ENCODE assay signal across 8 mouse cellular contexts in genomic region chr16:97357188-97357821, GRCm38 (mm10). TPM values are rescaled to one million over a fixed set of nuclear protein-coding genes. Genes with fewer than 3 reads are reported as not detected.
DNase-seq lines count a peak whose midpoint lies in the region; ATAC-seq and TF ChIP-seq lines count a peak whose summit lies in the region.

No protein-coding gene starts in this region.

- POLR2A ChIA-PET in Patski (lab: Charles Lee) = no interaction called here

- intact Hi-C loops in gastrocnemius, postnatal 36 days (cut with DNase I) = no loop called here
- intact Hi-C loops in left cerebral cortex, postnatal 14 days (cut with DNase I) = loop anchor here (10.0 kb wide), 1 partner anchor 57 kb away; no protein-coding TSS in a partner anchor

- no peak for TF ChIP-seq CTCF in Patski (IDR thresholded peaks at IDR 0.05)

- no peak for DNase-seq in Patski (ENCODE audit: low read depth, low spot score)
- DNase-seq in embryo, embryonic 11 days = peak; percentile 54
- peak; percentile 41 to 45 for DNase-seq in gastrocnemius, postnatal 36 days
- DNase-seq in induced T-regulatory cell, adult 2 months (ENCODE audit: low read depth) = peak; percentile 31
- DNase-seq in left cerebral cortex, postnatal 14 days (ENCODE audit: low spot score in 2 of 2) = peak; percentile 36 to 49
- DNase-seq in right cerebral cortex, postnatal 4 days = peak; percentile 27
- DNase-seq in natural killer cell, adult 2 months (ENCODE audit: low spot score in 2 of 2) = no peak

- ATAC-seq in Patski = peak; percentile 68
- peak; percentile 42; the same call in 1 of the 2 replicates for ATAC-seq in megakaryocyte-erythroid progenitor cell, adult 5-6 weeks (replicated peaks; ENCODE audit: low FRiP score, low TSS enrichment, poor library complexity, severe bottlenecking)

- in situ Hi-C loops in Patski (cut with MboI; ENCODE audit: low pct_unique_long_range_greater_than_20kb) = no loop called here

- peaks cover 17% of the 10 kb centered on the region for H3K27me3 ChIP-seq in Patski

- CTCF ChIA-PET in Patski (lab: Charles Lee) = interaction anchor here (1.0 to 1.9 kb wide), 3 partner anchors 18 to 86 kb away, joined by 3 to 4 read pairs (median 3); no protein-coding TSS in a partner anchor

RNA-seq across cellular contexts. Expression of gene Bace2, which starts 0.8 kb away (rescaled TPM):
- polyA plus RNA-seq in Patski (2021) = 24.6 TPM
- total RNA-seq in gastrocnemius, postnatal 36 days (2021) = 1 to 10 TPM; 3.4 to 6.4 TPM
- 10 to 100 TPM in 1 of 2 experiments, 1 to 10 TPM in 1; 8.3 to 10.6 TPM for total RNA-seq in left cerebral cortex, postnatal 14 days (2021)
- total RNA-seq in megakaryocyte-erythroid progenitor cell, adult 5-6 weeks (2014; fragmentation: Nextera tagmentation) = not detected in 2 replicates
- total RNA-seq in megakaryocyte-erythroid progenitor cell, adult 5-6 weeks (2017) = not detected in 2 replicates

Comparison
In these comparisons a context has a peak if more than half of its experiments do, and no peak if none do; other contexts are left out.
1. DNase-seq: peak in embryo, embryonic 11 days (single experiment), gastrocnemius, postnatal 36 days (2 of 2), induced T-regulatory cell, adult 2 months (single experiment), left cerebral cortex, postnatal 14 days (2 of 2) and right cerebral cortex, postnatal 4 days (single experiment); none in Patski (single experiment) and natural killer cell, adult 2 months (0 of 2).
2. RNA of gene Bace2, which starts 0.8 kb away (total RNA-seq): 8.3 to 10.6 TPM in left cerebral cortex, postnatal 14 days and 3.4 to 6.4 TPM in gastrocnemius, postnatal 36 days; not detected in megakaryocyte-erythroid progenitor cell, adult 5-6 weeks; every median in the first group is over 4 times any median in the second.